Mouse (Mus musculus): ENCODE measurements around the gene Desi2. TPM values are rescaled to one million over a fixed set of nuclear protein-coding genes. Genes with fewer than 3 reads are reported as not detected.

Desi2 gene
- polyA plus RNA-seq, 1 experiment from 2014 or later: 24.3 TPM

Other genes starting within 250 kb of the Desi2 start
- gene Catspere2, start 204.0 kb upstream of the Desi2 start, polyA plus RNA-seq (2015; fragmentation: Nextera tagmentation; extraction: Ambion mirVana): 0.09 and 0.13 TPM in 2 replicates
- 134 and 159 TPM in 2 replicates for gene Cox20, start 131.7 kb downstream of the Desi2 start, polyA plus RNA-seq (2015; fragmentation: Nextera tagmentation; extraction: Ambion mirVana)
- gene Hnrnpu, start 150.4 kb downstream of the Desi2 start, polyA plus RNA-seq (2015; fragmentation: Nextera tagmentation; extraction: Ambion mirVana): 300 and 379 TPM in 2 replicates
- 7.3 and 8.6 TPM in 2 replicates for gene Efcab2, start 218.7 kb downstream of the Desi2 start, polyA plus RNA-seq (2015; fragmentation: Nextera tagmentation; extraction: Ambion mirVana)